Mouse (Mus musculus): ENCODE results near the gene Phf5a.

Phf5a gene

DNA sequence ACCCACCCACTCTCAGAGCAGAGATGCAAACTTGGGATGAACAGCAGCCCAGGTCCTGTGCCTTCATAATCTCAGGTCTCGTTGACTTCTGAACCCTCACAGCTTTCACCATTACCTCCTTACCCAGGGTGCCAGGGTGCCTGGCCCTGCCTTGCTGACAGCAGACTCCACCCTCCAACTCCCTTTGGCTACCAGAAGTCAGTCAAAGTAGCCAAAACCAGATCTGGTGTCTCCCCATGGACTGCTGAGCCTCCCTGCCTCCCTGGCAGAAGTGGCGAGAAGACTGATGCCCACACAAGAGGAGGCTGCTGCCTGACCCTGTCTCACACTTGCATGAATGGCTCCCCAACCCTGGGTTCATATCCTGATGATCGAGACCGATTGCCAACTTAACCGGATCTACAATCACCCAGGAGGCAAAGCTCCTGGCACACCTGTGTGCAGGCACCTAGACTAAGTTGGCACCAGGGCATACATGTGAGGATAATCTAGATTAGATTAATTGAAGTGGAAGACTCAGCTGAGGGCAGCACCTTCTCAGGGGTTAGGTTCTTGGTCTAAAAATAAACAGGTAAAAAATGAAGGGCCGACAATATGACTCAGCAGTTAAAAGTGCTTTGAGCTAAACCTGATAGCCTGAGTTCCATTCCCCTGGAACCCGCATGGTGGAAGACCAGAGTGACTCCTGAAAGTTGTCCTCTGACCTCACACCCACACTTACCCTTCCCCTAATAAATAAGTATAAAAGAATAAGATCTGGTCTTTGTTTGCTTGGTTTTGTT, 43.1 kb downstream of the Phf5a start:
- DNase-seq (ENCODE audit: low read depth, low spot score), result no peak

DNA sequence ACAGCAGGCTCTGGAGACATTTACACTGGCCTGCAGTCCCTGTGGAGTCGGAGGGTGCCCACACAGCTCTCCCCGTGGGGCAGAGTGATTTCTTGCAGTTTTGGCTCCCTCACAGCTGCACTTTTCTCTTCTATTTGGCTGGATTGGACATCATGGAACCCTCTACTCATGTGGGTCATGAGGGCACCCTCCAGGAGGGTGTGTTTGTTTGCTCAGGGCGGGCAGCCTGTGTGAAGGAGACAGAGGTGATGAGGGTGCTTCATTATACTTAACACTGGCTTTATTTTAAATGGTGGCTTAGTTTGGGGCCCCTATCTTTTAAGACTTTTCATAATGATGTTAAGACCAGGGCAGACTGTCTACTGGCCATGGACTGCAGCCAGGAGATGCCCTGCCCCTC, 46.9 kb downstream of the Phf5a start:
- no peak for DNase-seq (ENCODE audit: low read depth, low spot score)

DNA sequence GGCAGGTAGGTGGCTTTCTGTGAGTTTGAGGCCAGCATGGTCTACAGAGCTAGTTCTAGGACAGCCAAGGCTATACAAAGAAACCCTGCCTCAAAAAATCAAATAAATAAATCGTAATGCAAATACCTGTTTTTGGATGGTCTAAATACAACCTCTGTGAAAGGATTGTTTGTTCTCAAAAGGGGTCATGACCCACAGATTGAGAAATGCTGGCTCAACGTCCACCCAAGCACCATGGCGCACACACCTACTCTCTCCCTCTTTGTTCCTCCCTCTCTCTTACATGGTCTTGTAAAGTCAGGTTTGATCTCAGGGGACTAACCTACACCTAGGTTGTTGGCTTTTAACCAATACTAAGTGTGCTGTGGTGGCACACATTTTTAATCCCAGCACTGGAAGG, 49.1 kb downstream of the Phf5a start:
- no peak for DNase-seq (ENCODE audit: low read depth, low spot score)

DNA sequence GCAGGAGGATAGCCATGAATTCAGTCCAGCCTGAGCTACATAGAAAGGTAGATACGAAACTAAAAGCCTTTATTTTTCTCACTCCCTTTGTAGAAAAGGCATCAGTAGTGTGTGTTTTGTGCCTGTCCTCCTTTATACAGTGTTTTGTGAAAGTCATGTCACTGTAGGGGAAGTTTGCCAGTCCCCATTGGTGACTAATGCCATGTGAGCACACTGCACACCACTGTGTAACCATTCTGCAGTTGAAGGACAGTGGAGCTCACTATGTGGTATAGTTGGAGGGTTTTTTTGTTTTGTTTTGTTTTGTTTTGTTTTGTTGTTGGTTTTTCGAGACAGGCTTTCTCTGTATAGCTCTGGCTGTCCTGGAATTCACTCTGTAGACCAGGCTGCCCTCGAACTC, 53.3 kb downstream of the Phf5a start:
- DNase-seq (ENCODE audit: low read depth, low spot score), result no peak

DNA sequence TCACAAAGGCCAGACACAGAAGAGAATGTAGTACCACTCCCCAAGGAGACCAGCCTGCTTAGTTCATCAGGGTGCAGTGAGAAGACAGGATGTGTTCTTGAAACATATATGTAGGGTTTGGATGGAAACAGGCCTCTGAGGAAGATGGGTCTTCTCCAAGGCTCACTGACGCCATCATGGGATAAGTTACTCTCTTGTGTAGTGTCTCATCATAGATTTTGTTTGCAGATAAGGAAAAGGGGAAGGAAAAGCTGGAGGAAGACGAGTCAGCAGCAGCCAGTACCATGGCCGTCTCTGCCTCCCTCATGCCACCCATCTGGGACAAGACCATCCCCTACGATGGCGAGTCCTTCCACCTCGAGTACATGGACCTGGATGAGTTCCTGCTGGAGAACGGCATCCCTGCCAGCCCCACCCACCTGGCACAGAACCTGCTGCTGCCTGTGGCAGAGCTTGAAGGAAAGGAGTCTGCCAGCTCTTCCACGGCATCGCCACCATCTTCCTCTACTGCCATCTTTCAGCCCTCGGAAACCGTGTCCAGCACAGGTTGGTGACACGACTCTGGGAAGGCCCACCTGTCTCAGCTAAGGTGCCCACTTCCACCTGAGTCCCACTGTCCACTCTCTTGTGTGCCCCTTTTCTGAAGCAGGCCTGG, 56.9 kb downstream of the Phf5a start:
- DNase-seq (ENCODE audit: low read depth, low spot score), result no peak
